Mouse (Mus musculus) stomach, postnatal 0 days (tissue): ENCODE data around the gene Rergl. TPM values are rescaled to one million over a fixed set of nuclear protein-coding genes. Genes with fewer than 3 reads are reported as not detected.
A peak's percentile ranks its signal among the peaks of the same experiment; 100 is the strongest.

Source experiments
- ATAC-seq: fragments of 200-750 bp; cut with Nextera tagmentation; 2 replicates; pipeline ENCODE4 v1.8.0; 2017; ENCODE audit not compliant: low FRiP score, low TSS enrichment
- DNase-seq: peaks from one replicate; pipeline ENCODE4 v3.0.0-alpha.2; 2016; ENCODE audit warnings: low spot score
- H3K27ac ChIP-seq: fragments of 300-500 bp; sonication (generic); replicated peaks from 2 replicates; pipeline ENCODE4 v1.5.1; 2014; ENCODE audit warnings: mild to moderate bottlenecking, control low read depth
- H3K27me3 ChIP-seq: fragments of 300-500 bp; sonication (generic); 2 replicates; pipeline ENCODE4 v1.6.1; 2014; ENCODE audit warnings: low read length; ENCODE audit not compliant: control insufficient read depth, insufficient read depth
- H3K36me3 ChIP-seq: fragments of 300-500 bp; sonication (generic); 2 replicates; pipeline ENCODE4 v1.6.1; 2014; ENCODE audit warnings: low read length, mixed read lengths; ENCODE audit not compliant: control insufficient read depth, insufficient read depth
- H3K4me1 ChIP-seq: fragments of 300-500 bp; sonication (generic); replicated peaks from 2 replicates; pipeline ENCODE4 v1.6.1; 2014; ENCODE audit warnings: antibody characterized with exemption; ENCODE audit not compliant: control insufficient read depth, insufficient read depth
- H3K4me2 ChIP-seq: fragments of 300-500 bp; sonication (generic); replicated peaks from 2 replicates; pipeline ENCODE4 v1.6.1; 2014; ENCODE audit warnings: low read depth, mild to moderate bottlenecking, control low read depth, moderate library complexity
- H3K4me3 ChIP-seq: fragments of 300-500 bp; sonication (generic); 2 replicates; pipeline ENCODE4 v1.5.1; 2014; ENCODE audit warnings: low read depth, low read length, control low read depth
- H3K9ac ChIP-seq: fragments of 300-500 bp; sonication (generic); 2 replicates; pipeline ENCODE4 v1.6.1; 2014; ENCODE audit warnings: mild to moderate bottlenecking, low read length, control low read depth, mixed read lengths
- H3K9me3 ChIP-seq: fragments of 300-500 bp; sonication (generic); 2 replicates; pipeline ENCODE4 v1.6.1; 2016; ENCODE audit warnings: low read length; ENCODE audit not compliant: control insufficient read depth
- CTCF ChIP-seq: IDR thresholded peaks from 2 replicates; pipeline ENCODE4 v1.5.1; 2016; ENCODE audit warnings: antibody characterized with exemption, low read depth, mild to moderate bottlenecking, moderate library complexity
- EP300 ChIP-seq: optimal IDR thresholded peaks from 2 replicates; pipeline ENCODE3; 2016; ENCODE audit warnings: antibody characterized with exemption
- WGBS: fragments of 180-500 bp; shearing (Covaris S2); extraction: QIAGEN DNeasy Blood & Tissue Kit; methylation state at CpG from one replicate; pipeline ENCODE4 v1.1.7; 2014; 5-methylcytosine and 5-hydroxymethylcytosine counted together
- polyA plus RNA-seq: library from polyadenylated mRNA; unstranded; fragments of >200 nt; fragmentation: Nextera tagmentation; extraction: Ambion mirVana; gene quantifications from 2 replicates; pipeline ENCODE4 v1.2.1, GENCODE M21; 2015

Gene Rergl
- 2.6 and 2.7 TPM in 2 replicates for polyA plus RNA-seq

DNA sequence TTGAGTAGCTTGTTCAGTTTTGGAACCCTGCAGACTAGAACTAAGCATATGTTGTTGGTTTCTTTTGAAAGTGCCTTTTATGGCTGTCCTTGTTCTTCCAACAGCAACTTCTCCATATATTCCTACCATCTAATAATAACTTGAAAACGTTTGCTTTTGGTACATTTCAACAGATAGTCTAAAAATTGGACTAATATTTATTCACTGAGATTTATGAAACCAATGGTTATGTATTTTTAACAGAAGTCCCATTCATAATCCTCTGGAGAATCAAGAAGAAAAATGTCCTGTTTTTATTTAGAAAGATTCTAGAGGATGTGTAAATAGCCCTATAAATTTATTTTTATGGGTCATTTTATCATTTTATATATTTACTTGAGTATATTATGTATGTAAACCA is at the start of gene Rergl:
TSS of gene Rergl (minus strand) at position 101 of the 400 bp plus-strand sequence.
- no peak for ATAC-seq
- Histone ChIP-seq H3K4me3 (no peak within 1 kb of the TSS), H3K9ac (no peak within 1 kb of the TSS), H3K4me2 (no peak within 1 kb of the TSS), H3K27ac (no peak within 1 kb of the TSS), H3K27me3 (no peaks in the 10 kb centered on the region), H3K36me3 (no peaks in the 10 kb centered on the region), H3K4me1 (no peaks in the 10 kb centered on the region), H3K9me3 (no peaks in the 10 kb centered on the region)
- DNase-seq, result no peak
- 34% methylated on average over 1 of the region's 1 CpGs for WGBS
- TF ChIP-seq EP300, result no peak
- no peak for TF ChIP-seq CTCF

DNA sequence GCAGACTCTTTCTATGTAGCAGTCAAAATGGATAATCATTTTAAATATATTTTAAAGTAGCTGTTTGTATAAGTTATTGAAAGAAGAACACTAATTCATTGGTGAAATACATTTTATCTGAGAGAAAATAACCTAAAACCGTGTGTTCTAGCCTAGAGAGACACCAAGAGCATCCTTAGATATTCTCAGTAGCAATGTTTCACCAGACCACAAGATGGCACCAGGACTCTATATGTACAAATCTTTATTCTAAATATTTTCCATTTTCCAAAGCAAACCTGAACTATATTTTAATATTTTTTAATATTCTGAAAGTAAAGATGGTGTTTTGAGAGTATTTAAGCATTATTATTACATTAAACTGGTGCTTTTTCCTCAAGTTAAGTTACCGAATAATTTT is 36.7 kb upstream of the Rergl start:
- TF ChIP-seq EP300, result no peak
- TF ChIP-seq CTCF, result peak; percentile 73
- H3K4me3 ChIP-seq, result no peak overlapping the region
- ATAC-seq, result no peak
- no peak overlapping the region for H3K9ac ChIP-seq
- H3K27ac ChIP-seq, result no peak overlapping the region
- H3K36me3 ChIP-seq, result no peaks in the 10 kb centered on the region
- 55% methylated on average over 2 of the region's 2 CpGs for WGBS
- no peak for DNase-seq
- no peaks in the 10 kb centered on the region for H3K27me3 ChIP-seq
- H3K4me2 ChIP-seq, result no peak overlapping the region
- H3K9me3 ChIP-seq, result no peaks in the 10 kb centered on the region
- no peaks in the 10 kb centered on the region for H3K4me1 ChIP-seq

DNA sequence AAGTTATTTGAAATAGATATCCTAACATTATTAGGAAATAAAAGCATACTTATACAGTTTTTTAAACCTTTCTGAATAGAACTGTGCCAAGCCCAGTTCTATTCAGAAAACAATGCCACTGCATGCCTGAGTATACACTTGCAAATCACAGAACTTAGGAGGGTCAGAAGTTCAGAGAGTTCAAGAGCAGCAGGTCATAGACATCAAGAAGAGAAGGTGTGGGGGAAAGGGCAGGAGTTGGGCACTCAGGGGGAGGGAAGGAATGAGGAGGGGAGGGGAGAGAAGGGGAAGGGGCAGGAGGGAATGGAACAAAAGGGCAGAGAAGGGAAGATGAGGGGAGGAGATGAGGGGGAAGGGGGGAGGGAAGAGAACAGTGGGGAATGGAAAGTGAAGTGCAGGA is 23.6 kb upstream of the Rergl start:
- no peak for ATAC-seq
- H3K27ac ChIP-seq, result no peak overlapping the region
- no peak for TF ChIP-seq EP300
- TF ChIP-seq CTCF, result no peak
- H3K4me1 ChIP-seq, result no peaks in the 10 kb centered on the region
- no peaks in the 10 kb centered on the region for H3K36me3 ChIP-seq
- H3K4me3 ChIP-seq, result no peak overlapping the region
- no peak overlapping the region for H3K9ac ChIP-seq
- H3K27me3 ChIP-seq, result no peaks in the 10 kb centered on the region
- no peak overlapping the region for H3K4me2 ChIP-seq
- DNase-seq, result no peak
- no peaks in the 10 kb centered on the region for H3K9me3 ChIP-seq

DNA sequence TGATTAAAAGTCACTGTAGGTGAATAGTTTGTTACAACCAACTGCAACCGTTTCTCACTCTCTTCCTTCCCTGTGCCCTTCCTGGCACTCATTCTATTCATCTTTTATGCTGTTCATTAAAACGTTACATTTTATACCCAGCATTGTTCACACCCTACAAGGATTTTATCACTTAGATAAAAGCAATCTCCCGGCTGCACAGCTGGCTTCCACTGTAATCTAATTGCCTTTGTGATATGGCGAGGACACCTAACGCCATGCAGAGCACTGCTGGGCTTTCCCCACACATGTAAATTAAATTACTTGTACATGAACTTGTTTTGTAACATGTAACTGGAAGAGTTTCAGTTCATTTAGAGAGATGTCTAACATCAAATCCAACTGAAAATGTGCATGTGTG is 22.5 kb upstream of the Rergl start:
- TF ChIP-seq EP300 (no peak), CTCF (no peak)
- H3K4me1 ChIP-seq, result no peaks in the 10 kb centered on the region
- H3K4me2 ChIP-seq, result no peak overlapping the region
- no peaks in the 10 kb centered on the region for H3K36me3 ChIP-seq
- no peaks in the 10 kb centered on the region for H3K27me3 ChIP-seq
- no peak overlapping the region for H3K9ac ChIP-seq
- DNase-seq (no peak), ATAC-seq (no peak)
- 53% methylated on average over 5 of the region's 5 CpGs for WGBS
- H3K27ac ChIP-seq, result no peak overlapping the region
- no peak overlapping the region for H3K4me3 ChIP-seq
- no peaks in the 10 kb centered on the region for H3K9me3 ChIP-seq

DNA sequence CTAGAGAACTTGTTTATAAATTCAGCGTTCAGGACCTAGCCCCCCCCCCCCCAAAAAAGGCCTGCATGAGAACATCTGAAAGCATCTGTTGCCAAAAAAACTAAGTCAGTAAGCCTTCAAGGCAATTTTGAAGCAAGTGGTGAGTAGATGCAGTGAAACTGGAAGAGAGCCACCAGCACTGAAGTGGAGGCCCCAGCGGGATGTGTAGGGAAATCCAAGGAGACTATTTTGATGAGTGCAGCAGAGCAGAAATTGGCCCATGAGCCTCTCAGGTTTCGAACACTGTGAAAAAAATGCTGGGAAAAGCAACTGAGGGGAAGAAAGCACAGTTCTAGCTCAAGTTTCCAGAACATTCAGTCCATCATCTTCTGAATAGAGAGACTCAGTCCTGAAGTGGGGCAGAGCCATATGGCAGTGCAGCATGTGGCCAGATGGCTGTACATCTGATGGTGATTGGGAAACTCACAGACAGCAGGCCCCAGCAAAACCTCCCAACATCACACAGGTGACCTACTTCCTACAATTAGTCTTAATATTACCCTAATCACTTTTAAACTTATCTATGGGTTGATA is 13.2 kb upstream of the Rergl start:
- no peak overlapping the region for H3K4me2 ChIP-seq
- TF ChIP-seq EP300 (no peak), CTCF (no peak)
- no peak overlapping the region for H3K9ac ChIP-seq
- no peaks in the 10 kb centered on the region for H3K36me3 ChIP-seq
- H3K4me3 ChIP-seq, result no peak overlapping the region
- 67% methylated on average over 3 of the region's 3 CpGs for WGBS
- H3K27me3 ChIP-seq, result no peaks in the 10 kb centered on the region
- H3K9me3 ChIP-seq, result no peaks in the 10 kb centered on the region
- H3K4me1 ChIP-seq, result no peaks in the 10 kb centered on the region
- DNase-seq (no peak), ATAC-seq (no peak)
- H3K27ac ChIP-seq, result no peak overlapping the region

DNA sequence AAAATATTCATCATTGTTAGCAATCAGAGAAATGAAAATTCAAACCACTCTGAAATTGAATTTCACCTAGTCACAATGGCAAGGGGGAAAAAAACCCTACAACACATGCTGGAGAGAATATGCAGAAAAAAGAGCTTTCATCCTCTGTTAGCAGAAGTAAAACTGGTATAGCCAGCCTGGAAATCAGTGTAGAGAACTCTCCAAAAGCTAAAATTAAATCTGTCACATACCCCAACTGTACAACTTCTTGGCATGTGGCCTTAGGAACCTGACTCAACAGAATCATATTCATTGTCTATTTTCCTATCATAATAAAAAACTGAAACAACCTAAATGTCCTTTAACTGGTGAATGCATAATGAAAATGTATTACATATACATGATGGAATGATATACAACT is 22.0 kb downstream of the Rergl start:
- H3K9me3 ChIP-seq, result no peaks in the 10 kb centered on the region
- no peak overlapping the region for H3K27ac ChIP-seq
- no peak overlapping the region for H3K4me2 ChIP-seq
- TF ChIP-seq EP300 (no peak), CTCF (no peak)
- H3K36me3 ChIP-seq, result no peaks in the 10 kb centered on the region
- no peak overlapping the region for H3K4me3 ChIP-seq
- H3K9ac ChIP-seq, result no peak overlapping the region
- ATAC-seq (no peak), DNase-seq (no peak)
- no peaks in the 10 kb centered on the region for H3K4me1 ChIP-seq
- H3K27me3 ChIP-seq, result no peaks in the 10 kb centered on the region
